Mouse (Mus musculus): ENCODE results near the gene Srcin1. TPM values are rescaled to one million over a fixed set of nuclear protein-coding genes. Genes with fewer than 3 reads are reported as not detected.

Gene Srcin1
- polyA plus RNA-seq, 1 experiment from 2014 or later = 1.0 TPM

GRCm38 (mm10) chr11:97500720-97501448 is 75.1 kb downstream of the Srcin1 start:
- H3K27ac ChIP-seq (ENCODE audit: low read length) = no peak overlapping the region
- H3K9ac ChIP-seq (replicated peaks; ENCODE audit: low read length) = peak overlapping the region; percentile 44; the same call in 1 of the 2 replicates
- 19% methylated on average over 51 of the region's 51 CpGs for WGBS
- no peaks in the 10 kb centered on the region for H3K9me3 ChIP-seq (ENCODE audit: low read length)
- peak; percentile 43; the same call in 1 of the 2 replicates for ATAC-seq (ENCODE audit: low FRiP score, low TSS enrichment)
- H3K27me3 ChIP-seq (ENCODE audit: insufficient read depth, low read length) = peaks cover 35% of the 10 kb centered on the region
- peaks cover 25% of the 10 kb centered on the region for H3K4me1 ChIP-seq (ENCODE audit: insufficient read depth, low read length)
- peak overlapping the region; percentile 64 for H3K4me2 ChIP-seq (replicated peaks; ENCODE audit: low read depth, low read length)
- H3K36me3 ChIP-seq (ENCODE audit: insufficient read depth, low read length) = peaks cover 21% of the 10 kb centered on the region
- H3K4me3 ChIP-seq (ENCODE audit: low read length) = peak overlapping the region; percentile 41

GRCm38 (mm10) chr11:97499865-97500719 is 75.9 kb downstream of the Srcin1 start, which contains the start of gene 4933428G20Rik:
Gene 4933428G20Rik (minus strand): TSS chr11:97500340.
- Histone ChIP-seq H3K4me3 (ENCODE audit: low read length) (peak within 1 kb of the TSS; percentile 41), H3K27me3 (ENCODE audit: insufficient read depth, low read length) (peaks cover 35% of the 10 kb centered on the region), H3K4me1 (ENCODE audit: insufficient read depth, low read length) (peaks cover 25% of the 10 kb centered on the region), H3K27ac (ENCODE audit: low read length) (no peak within 1 kb of the TSS), H3K9ac (replicated peaks; ENCODE audit: low read length) (peak within 1 kb of the TSS; percentile 44), H3K4me2 (replicated peaks; ENCODE audit: low read depth, low read length) (peak within 1 kb of the TSS; percentile 64), H3K9me3 (ENCODE audit: low read length) (no peaks in the 10 kb centered on the region), H3K36me3 (ENCODE audit: insufficient read depth, low read length) (peaks cover 21% of the 10 kb centered on the region)
- 0 out of 2 replicates have a peak, but pooled peaks have one; percentile 43 for ATAC-seq (ENCODE audit: low FRiP score, low TSS enrichment)
- WGBS = 15% methylated on average over 81 of the region's 88 CpGs

- Histone ChIP-seq H3K4me1 (ENCODE audit: insufficient read depth, low read length) (peaks cover 25% of the 10 kb centered on the region), H3K9me3 (ENCODE audit: low read length) (no peaks in the 10 kb centered on the region), H3K36me3 (ENCODE audit: insufficient read depth, low read length) (peaks cover 34% of the 10 kb centered on the region), H3K9ac (replicated peaks; ENCODE audit: low read length) (no peak overlapping the region), H3K4me3 (ENCODE audit: low read length) (no peak overlapping the region), H3K27ac (ENCODE audit: low read length) (no peak overlapping the region), H3K4me2 (replicated peaks; ENCODE audit: low read depth, low read length) (no peak overlapping the region), H3K27me3 (ENCODE audit: insufficient read depth, low read length) (peaks cover 35% of the 10 kb centered on the region)
- WGBS = 85% methylated on average over 4 of the region's 4 CpGs
- 0 out of 2 replicates have a peak, but pooled peaks have one; percentile 54 for ATAC-seq (ENCODE audit: low FRiP score, low TSS enrichment)
These were observed 78.4 kb downstream of the Srcin1 start for GRCm38 (mm10) chr11:97497543-97497942.

DNA sequence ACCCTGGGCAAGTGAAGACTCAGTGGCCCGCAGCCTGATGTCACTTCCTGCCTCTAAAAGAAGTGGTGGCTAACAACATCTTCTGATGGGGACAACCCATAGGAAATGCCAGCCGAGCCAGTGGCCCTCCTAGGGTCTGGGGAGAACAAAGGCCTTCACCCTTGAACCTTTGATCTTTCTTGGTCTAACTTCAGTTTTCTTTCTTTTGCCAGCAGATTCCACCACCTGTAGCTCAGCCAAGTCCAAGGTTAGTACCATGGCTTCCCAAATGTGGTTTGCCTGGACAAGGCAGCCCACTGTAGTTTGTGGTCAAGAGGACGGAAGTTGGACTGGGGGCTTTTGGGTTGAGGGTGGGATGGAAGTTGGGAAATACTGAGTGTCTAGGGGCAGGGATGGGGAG is 83.2 kb downstream of the Srcin1 start:
- ATAC-seq (ENCODE audit: low FRiP score, low TSS enrichment) = no peak
- Histone ChIP-seq H3K9me3 (ENCODE audit: low read length) (no peaks in the 10 kb centered on the region), H3K27me3 (ENCODE audit: insufficient read depth, low read length) (0 out of 2 replicates have a peak, but pooled peaks cover 4% of the 10 kb centered on the region), H3K4me2 (replicated peaks; ENCODE audit: low read depth, low read length) (no peak overlapping the region), H3K9ac (replicated peaks; ENCODE audit: low read length) (no peak overlapping the region), H3K27ac (ENCODE audit: low read length) (no peak overlapping the region), H3K4me1 (ENCODE audit: insufficient read depth, low read length) (no peaks in the 10 kb centered on the region), H3K4me3 (ENCODE audit: low read length) (no peak overlapping the region), H3K36me3 (ENCODE audit: insufficient read depth, low read length) (peaks cover 35% of the 10 kb centered on the region)
- WGBS = 89% methylated on average over 3 of the region's 3 CpGs

GRCm38 (mm10) chr11:97491640-97492039 is 84.3 kb downstream of the Srcin1 start:
- Histone ChIP-seq H3K36me3 (ENCODE audit: insufficient read depth, low read length) (peaks cover 40% of the 10 kb centered on the region), H3K4me2 (replicated peaks; ENCODE audit: low read depth, low read length) (no peak overlapping the region), H3K9ac (replicated peaks; ENCODE audit: low read length) (no peak overlapping the region), H3K27ac (ENCODE audit: low read length) (no peak overlapping the region), H3K9me3 (ENCODE audit: low read length) (no peaks in the 10 kb centered on the region), H3K4me3 (ENCODE audit: low read length) (no peak overlapping the region), H3K27me3 (ENCODE audit: insufficient read depth, low read length) (no peaks in the 10 kb centered on the region), H3K4me1 (ENCODE audit: insufficient read depth, low read length) (0 out of 2 replicates have a peak, but pooled peaks cover 3% of the 10 kb centered on the region)
- WGBS = 70% methylated on average over 10 of the region's 10 CpGs
- no peak for ATAC-seq (ENCODE audit: low FRiP score, low TSS enrichment)

- no peak overlapping the region for H3K4me2 ChIP-seq (replicated peaks; ENCODE audit: low read depth, low read length)
- H3K4me1 ChIP-seq (ENCODE audit: insufficient read depth, low read length) = 0 out of 2 replicates have a peak, but pooled peaks cover 3% of the 10 kb centered on the region
- peaks cover 45% of the 10 kb centered on the region for H3K36me3 ChIP-seq (ENCODE audit: insufficient read depth, low read length)
- no peaks in the 10 kb centered on the region for H3K9me3 ChIP-seq (ENCODE audit: low read length)
- 34% methylated on average over 16 of the region's 16 CpGs for WGBS
- H3K27ac ChIP-seq (ENCODE audit: low read length) = no peak overlapping the region
- H3K27me3 ChIP-seq (ENCODE audit: insufficient read depth, low read length) = no peaks in the 10 kb centered on the region
- peak; percentile 62; the same call in 1 of the 2 replicates for ATAC-seq (ENCODE audit: low FRiP score, low TSS enrichment)
- no peak overlapping the region for H3K4me3 ChIP-seq (ENCODE audit: low read length)
- H3K9ac ChIP-seq (replicated peaks; ENCODE audit: low read length) = no peak overlapping the region
These were observed 86.2 kb downstream of the Srcin1 start for GRCm38 (mm10) chr11:97489589-97490324.

DNA sequence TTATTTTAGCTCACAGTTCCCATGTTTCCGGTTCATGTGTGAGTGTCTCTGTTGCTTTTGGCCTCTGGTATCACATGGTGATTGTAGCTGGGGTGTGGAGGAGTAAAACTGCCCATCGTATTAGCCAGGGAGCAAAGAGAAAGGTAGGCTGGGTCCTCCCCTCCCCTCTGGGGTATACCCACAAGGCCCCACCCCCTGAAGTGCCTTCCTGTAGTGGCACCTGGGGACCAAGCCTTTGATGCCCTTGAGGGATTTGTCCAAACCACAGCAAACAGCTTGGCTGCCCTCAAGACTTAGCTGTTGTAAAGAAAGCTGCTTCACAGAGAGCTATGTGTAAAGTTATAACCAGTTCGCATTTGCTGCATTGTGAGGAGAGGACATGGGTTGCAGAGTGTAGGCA is 88.3 kb downstream of the Srcin1 start:
- Histone ChIP-seq H3K4me1 (ENCODE audit: insufficient read depth, low read length) (peaks cover 6% of the 10 kb centered on the region; the same call in 1 of the 2 replicates), H3K27me3 (ENCODE audit: insufficient read depth, low read length) (no peaks in the 10 kb centered on the region), H3K9ac (replicated peaks; ENCODE audit: low read length) (no peak overlapping the region), H3K36me3 (ENCODE audit: insufficient read depth, low read length) (peaks cover 37% of the 10 kb centered on the region), H3K9me3 (ENCODE audit: low read length) (no peaks in the 10 kb centered on the region), H3K4me2 (replicated peaks; ENCODE audit: low read depth, low read length) (no peak overlapping the region), H3K27ac (ENCODE audit: low read length) (no peak overlapping the region), H3K4me3 (ENCODE audit: low read length) (no peak overlapping the region)
- ATAC-seq (ENCODE audit: low FRiP score, low TSS enrichment) = no peak
- 52% methylated on average over 3 of the region's 3 CpGs for WGBS

GRCm38 (mm10) chr11:97485661-97486060 is 90.3 kb downstream of the Srcin1 start:
- no peak for ATAC-seq (ENCODE audit: low FRiP score, low TSS enrichment)
- Histone ChIP-seq H3K9ac (replicated peaks; ENCODE audit: low read length) (no peak overlapping the region), H3K27me3 (ENCODE audit: insufficient read depth, low read length) (no peaks in the 10 kb centered on the region), H3K4me1 (ENCODE audit: insufficient read depth, low read length) (peaks cover 17% of the 10 kb centered on the region), H3K36me3 (ENCODE audit: insufficient read depth, low read length) (peaks cover 22% of the 10 kb centered on the region), H3K4me3 (ENCODE audit: low read length) (no peak overlapping the region), H3K4me2 (replicated peaks; ENCODE audit: low read depth, low read length) (no peak overlapping the region), H3K27ac (ENCODE audit: low read length) (no peak overlapping the region), H3K9me3 (ENCODE audit: low read length) (no peaks in the 10 kb centered on the region)
- WGBS = 51% methylated on average over 8 of the region's 8 CpGs

DNA sequence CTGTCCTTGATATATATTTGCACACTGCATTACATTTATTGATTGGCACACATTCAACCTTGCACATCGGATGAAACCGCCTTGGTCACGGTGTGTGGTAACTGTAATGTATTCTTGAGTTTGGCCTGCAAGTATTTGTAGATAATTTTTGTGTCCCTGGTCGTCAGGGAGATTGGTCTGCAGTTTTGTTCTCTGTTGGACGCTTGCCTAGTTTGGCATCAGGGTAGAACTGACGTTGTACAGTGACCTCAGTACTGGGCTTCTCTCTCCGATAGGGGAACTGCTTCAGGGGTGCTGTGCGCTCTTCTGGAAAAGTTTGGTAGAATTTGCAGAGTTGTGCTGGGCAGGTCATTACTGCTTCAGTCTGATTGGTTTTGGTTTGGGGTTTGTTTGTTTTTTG is 96.2 kb downstream of the Srcin1 start:
- peaks cover 35% of the 10 kb centered on the region for H3K36me3 ChIP-seq (ENCODE audit: insufficient read depth, low read length)

More for the DNA sequence above, 96.2 kb downstream of the Srcin1 start:
- Histone ChIP-seq H3K27ac (ENCODE audit: low read length) (no peak overlapping the region), H3K9me3 (ENCODE audit: low read length) (no peaks in the 10 kb centered on the region), H3K4me1 (ENCODE audit: insufficient read depth, low read length) (peaks cover 18% of the 10 kb centered on the region), H3K9ac (replicated peaks; ENCODE audit: low read length) (no peak overlapping the region), H3K4me2 (replicated peaks; ENCODE audit: low read depth, low read length) (no peak overlapping the region), H3K27me3 (ENCODE audit: insufficient read depth, low read length) (no peaks in the 10 kb centered on the region), H3K4me3 (ENCODE audit: low read length) (no peak overlapping the region)
- WGBS = 80% methylated on average over 8 of the region's 8 CpGs
- ATAC-seq (ENCODE audit: low FRiP score, low TSS enrichment) = no peak
